Mouse (Mus musculus): Measurements from ENCODE around the gene Svbp. TPM values are rescaled to one million over a fixed set of nuclear protein-coding genes. Genes with fewer than 3 reads are reported as not detected.

The Svbp gene
- polyA plus RNA-seq, 1 experiment = 54.3 TPM

DNA sequence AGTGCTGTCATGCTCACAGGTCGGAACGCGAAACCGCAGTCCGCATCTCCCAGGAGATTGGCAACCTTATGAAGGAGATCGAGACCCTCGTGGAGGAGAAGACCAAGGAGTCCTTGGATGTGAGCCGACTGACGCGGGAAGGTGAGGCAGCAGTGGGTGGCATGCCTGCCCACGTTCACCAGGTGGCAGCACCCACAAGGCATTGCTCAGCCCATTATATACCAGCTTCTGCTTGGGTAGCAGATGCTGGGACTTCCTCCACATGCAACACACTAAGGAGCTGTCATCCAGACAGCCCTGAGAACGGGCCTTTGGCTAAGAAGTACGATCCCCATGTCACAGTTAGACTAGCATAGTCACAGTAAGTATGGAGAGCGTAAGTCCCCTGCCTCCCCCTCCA is 46.6 kb downstream of the Svbp start:
- Histone ChIP-seq H3K4me3 (replicated peaks) (no peak overlapping the region), H3K4me1 (peaks cover 61% of the 10 kb centered on the region), H3K27me3 (replicated peaks) (no peaks in the 10 kb centered on the region), H3K9me3 (no peaks in the 10 kb centered on the region), H3K36me3 (replicated peaks; ENCODE audit: low read length) (peaks cover 85% of the 10 kb centered on the region)
- no peak for TF ChIP-seq FLI1 (IDR thresholded peaks at IDR 0.05; ENCODE audit: low read length)
- TF ChIP-seq GATA1 (IDR thresholded peaks at IDR 0.05; ENCODE audit: borderline replicate concordance, low read length) = no peak

DNA sequence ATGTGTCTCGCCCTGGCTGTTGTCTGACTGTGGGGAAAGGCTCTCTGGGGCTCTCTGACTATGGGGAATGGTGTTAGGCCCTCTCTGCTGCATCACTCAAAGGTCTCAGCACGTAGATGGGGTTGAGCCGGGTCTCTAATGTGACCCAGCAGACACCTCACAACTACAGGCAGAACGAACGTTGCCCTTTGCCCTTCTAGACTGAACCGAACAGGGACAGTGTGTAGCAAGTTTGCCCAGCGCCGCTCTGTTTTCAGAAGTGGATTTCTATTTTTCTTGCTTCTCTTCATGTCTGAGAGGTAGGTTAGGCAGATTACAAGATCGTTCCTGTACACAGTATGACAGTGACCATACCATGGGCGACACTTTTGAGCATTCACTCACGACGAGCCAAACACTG is 47.5 kb downstream of the Svbp start:
- no peak overlapping the region for H3K4me3 ChIP-seq (replicated peaks)
- H3K27me3 ChIP-seq (replicated peaks) = no peaks in the 10 kb centered on the region
- no peaks in the 10 kb centered on the region for H3K9me3 ChIP-seq
- peaks cover 84% of the 10 kb centered on the region for H3K36me3 ChIP-seq (replicated peaks; ENCODE audit: low read length)
- peaks cover 67% of the 10 kb centered on the region for H3K4me1 ChIP-seq
- no peak for TF ChIP-seq FLI1 (IDR thresholded peaks at IDR 0.05; ENCODE audit: low read length)
- no peak for TF ChIP-seq GATA1 (IDR thresholded peaks at IDR 0.05; ENCODE audit: borderline replicate concordance, low read length)

DNA sequence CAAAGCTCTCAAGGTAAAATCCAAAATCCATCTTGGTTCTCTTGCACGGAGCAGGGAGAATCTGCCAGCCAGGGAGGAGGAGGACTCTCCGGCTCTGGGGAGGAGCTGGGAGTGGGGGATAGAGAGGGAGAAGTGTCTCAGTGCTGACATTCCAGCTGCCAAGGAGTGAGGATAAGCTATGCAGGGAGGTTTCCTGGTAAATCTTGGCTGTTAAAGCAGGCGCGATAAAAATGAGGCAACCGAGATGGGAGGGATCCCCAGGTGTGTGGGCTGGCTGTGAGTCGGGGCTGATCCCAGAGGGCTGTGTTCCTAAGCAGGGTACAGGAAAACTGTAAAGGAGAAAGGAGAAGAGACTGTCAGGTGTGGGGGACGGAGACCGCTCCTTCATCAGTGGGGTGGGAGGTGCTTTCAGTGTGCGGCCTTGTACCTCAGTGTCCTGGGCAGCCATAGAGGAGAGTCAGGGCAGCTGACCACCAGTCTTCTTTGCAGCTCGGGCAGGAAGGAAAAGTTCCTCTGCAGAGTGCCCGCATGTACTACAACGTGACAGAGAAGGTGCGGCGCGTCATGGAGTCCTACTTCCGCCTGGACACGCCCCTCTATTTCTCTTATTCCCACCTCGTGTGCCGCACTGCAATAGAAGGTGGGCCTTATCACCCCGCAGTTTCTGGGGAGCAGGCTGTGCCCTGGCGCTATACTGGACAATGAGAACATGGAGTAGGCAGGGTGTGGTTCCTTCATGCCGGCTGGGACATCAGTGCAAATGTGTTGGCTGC is 49.5 kb downstream of the Svbp start:
- Histone ChIP-seq H3K4me1 (peaks cover 59% of the 10 kb centered on the region), H3K36me3 (replicated peaks; ENCODE audit: low read length) (peaks cover 90% of the 10 kb centered on the region), H3K9me3 (no peaks in the 10 kb centered on the region), H3K4me3 (replicated peaks) (no peak overlapping the region), H3K27me3 (replicated peaks) (no peaks in the 10 kb centered on the region)
- TF ChIP-seq FLI1 (IDR thresholded peaks at IDR 0.05; ENCODE audit: low read length) = no peak
- no peak for TF ChIP-seq GATA1 (IDR thresholded peaks at IDR 0.05; ENCODE audit: borderline replicate concordance, low read length)

DNA sequence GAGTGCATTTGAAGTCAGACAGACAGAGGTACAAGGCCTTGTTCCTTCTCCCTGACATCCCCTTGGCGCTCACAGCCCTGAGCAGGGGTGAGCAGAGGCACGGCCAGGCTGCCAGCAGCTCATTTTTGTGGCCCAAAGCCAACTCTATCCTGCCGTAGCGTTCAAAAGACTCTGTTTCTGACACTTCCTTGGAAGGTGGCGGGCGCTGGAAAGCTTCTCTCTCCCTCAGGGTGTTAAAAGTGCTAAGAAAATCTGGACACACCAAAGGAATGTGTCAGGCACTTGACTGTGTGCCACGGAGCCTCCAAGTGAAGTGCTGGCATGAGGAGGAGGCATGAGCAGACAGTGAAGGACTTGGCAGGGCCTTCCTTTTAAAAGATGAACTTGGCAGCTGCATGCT is 50.5 kb downstream of the Svbp start:
- peaks cover 64% of the 10 kb centered on the region for H3K4me1 ChIP-seq
- peaks cover 86% of the 10 kb centered on the region for H3K36me3 ChIP-seq (replicated peaks; ENCODE audit: low read length)
- no peaks in the 10 kb centered on the region for H3K9me3 ChIP-seq
- no peaks in the 10 kb centered on the region for H3K27me3 ChIP-seq (replicated peaks)
- H3K4me3 ChIP-seq (replicated peaks) = no peak overlapping the region
- TF ChIP-seq GATA1 (IDR thresholded peaks at IDR 0.05; ENCODE audit: borderline replicate concordance, low read length) (no peak), FLI1 (IDR thresholded peaks at IDR 0.05; ENCODE audit: low read length) (no peak)

DNA sequence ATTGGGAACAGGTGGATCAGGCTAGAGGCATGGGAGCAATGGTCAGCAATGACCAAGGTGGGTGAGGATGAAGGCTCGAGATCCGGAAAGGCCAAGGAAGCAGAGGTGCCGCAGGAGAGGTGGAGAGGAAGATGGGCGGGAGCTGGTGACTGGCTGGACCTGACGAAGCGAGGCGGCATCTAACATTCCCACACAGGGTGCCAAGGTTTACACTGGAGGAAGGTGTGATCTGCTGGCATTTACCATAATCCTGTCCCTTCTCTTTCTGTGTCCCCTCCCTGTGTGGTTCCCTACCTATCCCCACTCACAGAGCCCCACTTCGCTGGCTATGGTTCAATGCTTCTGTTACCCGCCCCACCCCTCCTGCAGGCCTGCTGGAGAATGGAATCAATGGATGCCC is 50.9 kb downstream of the Svbp start:
- peaks cover 67% of the 10 kb centered on the region for H3K4me1 ChIP-seq
- TF ChIP-seq FLI1 (IDR thresholded peaks at IDR 0.05; ENCODE audit: low read length) (no peak), GATA1 (IDR thresholded peaks at IDR 0.05; ENCODE audit: borderline replicate concordance, low read length) (no peak)
- H3K27me3 ChIP-seq (replicated peaks) = no peaks in the 10 kb centered on the region
- peak overlapping the region; percentile 11 for H3K4me3 ChIP-seq (replicated peaks)
- peaks cover 82% of the 10 kb centered on the region for H3K36me3 ChIP-seq (replicated peaks; ENCODE audit: low read length)
- H3K9me3 ChIP-seq = no peaks in the 10 kb centered on the region

DNA sequence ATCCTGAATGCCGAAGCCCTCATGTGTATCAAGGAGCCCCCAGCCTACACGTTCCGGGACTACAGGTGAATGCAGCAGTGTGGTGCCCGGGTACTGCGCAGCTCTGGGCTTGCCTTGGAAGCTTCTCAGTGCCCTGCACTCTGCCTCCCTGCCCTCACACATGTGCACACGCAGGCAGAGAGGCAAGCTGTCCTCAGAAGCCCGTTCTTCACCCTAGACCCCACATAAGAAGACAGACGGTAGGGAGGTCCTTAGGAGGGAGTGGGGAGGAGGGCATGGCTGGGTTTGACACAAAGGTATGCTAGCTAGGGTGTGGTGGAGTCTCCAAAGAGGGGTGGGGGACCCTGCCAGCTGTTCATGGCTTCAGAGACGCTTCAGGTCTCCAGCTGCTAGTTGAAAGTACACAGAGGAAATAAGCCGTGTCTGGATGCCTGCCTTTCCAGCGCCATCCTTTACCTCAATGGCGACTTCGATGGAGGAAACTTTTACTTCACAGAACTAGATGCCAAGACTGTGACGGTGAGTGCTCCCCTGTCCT is 51.7 kb downstream of the Svbp start:
- H3K4me3 ChIP-seq (replicated peaks) = peak overlapping the region; percentile 30
- TF ChIP-seq FLI1 (IDR thresholded peaks at IDR 0.05; ENCODE audit: low read length) (no peak), GATA1 (IDR thresholded peaks at IDR 0.05; ENCODE audit: borderline replicate concordance, low read length) (no peak)
- no peaks in the 10 kb centered on the region for H3K9me3 ChIP-seq
- H3K36me3 ChIP-seq (replicated peaks; ENCODE audit: low read length) = peaks cover 74% of the 10 kb centered on the region
- H3K4me1 ChIP-seq = peaks cover 70% of the 10 kb centered on the region
- H3K27me3 ChIP-seq (replicated peaks) = peaks cover 6% of the 10 kb centered on the region

DNA sequence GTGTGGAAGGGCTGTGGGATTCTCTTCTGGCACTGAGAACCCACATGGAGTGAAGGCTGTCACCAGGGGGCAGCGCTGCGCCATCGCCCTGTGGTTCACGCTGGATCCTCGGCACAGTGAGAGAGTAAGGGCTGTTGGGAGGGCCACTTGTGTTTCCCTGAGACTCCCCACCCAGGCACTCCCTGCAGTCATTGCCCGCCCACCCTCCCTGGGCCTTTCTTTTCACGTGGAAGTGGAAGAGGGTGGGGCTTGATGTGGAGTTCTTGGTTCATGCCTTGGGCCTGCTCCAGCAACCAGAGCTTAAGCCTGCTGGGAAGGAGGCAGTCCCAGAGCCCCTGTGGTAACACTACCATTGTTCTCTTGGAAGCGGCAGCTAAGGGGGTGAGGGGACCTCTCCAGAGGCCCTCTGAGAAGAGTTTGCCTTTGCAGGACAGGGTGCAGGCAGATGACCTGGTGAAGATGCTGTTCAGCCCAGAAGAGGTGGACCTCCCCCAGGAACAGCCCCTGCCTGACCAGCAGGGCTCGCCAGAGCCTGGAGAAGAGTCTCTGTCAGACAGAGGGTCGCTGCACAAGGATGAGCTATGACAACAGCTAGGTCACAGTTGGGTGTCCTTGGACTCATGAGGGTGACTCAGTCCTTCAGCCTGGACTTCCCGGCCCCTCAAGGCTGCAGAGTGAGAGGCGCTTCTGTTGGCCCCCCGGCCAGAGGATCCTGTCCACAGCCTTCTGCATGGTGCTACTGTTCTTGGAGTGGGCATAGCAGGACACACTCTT is 52.5 kb downstream of the Svbp start:
- H3K36me3 ChIP-seq (replicated peaks; ENCODE audit: low read length) = peaks cover 65% of the 10 kb centered on the region
- no peak overlapping the region for H3K4me3 ChIP-seq (replicated peaks)
- H3K4me1 ChIP-seq = peaks cover 73% of the 10 kb centered on the region
- peaks cover 12% of the 10 kb centered on the region for H3K27me3 ChIP-seq (replicated peaks)
- TF ChIP-seq FLI1 (IDR thresholded peaks at IDR 0.05; ENCODE audit: low read length) (no peak), GATA1 (IDR thresholded peaks at IDR 0.05; ENCODE audit: borderline replicate concordance, low read length) (no peak)
- H3K9me3 ChIP-seq = no peaks in the 10 kb centered on the region

DNA sequence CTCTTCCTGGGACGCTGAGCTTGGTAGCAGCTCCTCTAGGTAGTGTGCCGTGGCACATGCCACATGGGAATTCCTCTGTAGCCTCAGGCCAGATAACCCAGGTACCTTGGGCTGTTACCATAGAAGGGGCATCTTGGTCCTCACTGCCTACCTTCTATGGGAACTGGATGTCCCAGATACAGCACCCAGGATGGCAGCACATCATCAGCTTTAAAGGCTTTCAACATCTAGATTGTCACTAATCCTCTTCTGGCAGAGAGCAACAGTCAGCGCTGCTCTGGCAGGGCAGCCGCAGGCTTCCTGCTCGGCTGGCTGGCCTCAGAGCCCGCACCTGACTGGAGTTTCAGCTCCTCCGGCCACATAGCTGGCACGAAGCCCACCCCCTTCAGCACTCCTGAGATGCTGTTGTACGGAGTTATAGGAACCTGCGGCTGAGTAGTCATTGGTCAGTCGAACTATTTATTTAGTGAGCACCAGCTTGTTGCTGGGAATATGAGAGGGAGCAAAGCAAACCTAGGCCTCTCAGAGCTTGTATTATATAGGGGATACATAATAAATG is 53.4 kb downstream of the Svbp start:
- peaks cover 57% of the 10 kb centered on the region for H3K36me3 ChIP-seq (replicated peaks; ENCODE audit: low read length)
- no peak for TF ChIP-seq GATA1 (IDR thresholded peaks at IDR 0.05; ENCODE audit: borderline replicate concordance, low read length)
- TF ChIP-seq FLI1 (IDR thresholded peaks at IDR 0.05; ENCODE audit: low read length) = no peak
- H3K4me1 ChIP-seq = peaks cover 81% of the 10 kb centered on the region
- H3K9me3 ChIP-seq = no peaks in the 10 kb centered on the region
- no peak overlapping the region for H3K4me3 ChIP-seq (replicated peaks)
- H3K27me3 ChIP-seq (replicated peaks) = peaks cover 14% of the 10 kb centered on the region

Other genes with a start within 250 kb of the Svbp start
- not detected in 2 replicates for gene Lao1, start 233.7 kb upstream of the Svbp start, polyA plus RNA-seq (2012; ENCODE audit: insufficient read depth, low replicate concordance)
- 106 and 116 TPM in 2 replicates for gene Slc2a1, start 86.6 kb upstream of the Svbp start, polyA plus RNA-seq (2012; ENCODE audit: insufficient read depth, low replicate concordance)
- gene Zfp691, start 21.1 kb upstream of the Svbp start, polyA plus RNA-seq (2012; ENCODE audit: insufficient read depth, low replicate concordance) = 9.7 and 15.6 TPM in 2 replicates
- gene Ermap, start 5.3 kb upstream of the Svbp start, polyA plus RNA-seq (2012; ENCODE audit: insufficient read depth, low replicate concordance) = 0.10 TPM in 1 of 2 replicates, not detected in the other
- not detected in 2 replicates for gene Tmem269, start 22.9 kb downstream of the Svbp start, polyA plus RNA-seq (2012; ENCODE audit: insufficient read depth, low replicate concordance)
- gene AU022252, start 37.4 kb downstream of the Svbp start, polyA plus RNA-seq (2012; ENCODE audit: insufficient read depth, low replicate concordance) = 14.7 and 17.1 TPM in 2 replicates
- gene P3h1, start 37.6 kb downstream of the Svbp start, polyA plus RNA-seq (2012; ENCODE audit: insufficient read depth, low replicate concordance) = 39.1 and 45.5 TPM in 2 replicates
- gene Cldn19, start 60.1 kb downstream of the Svbp start, polyA plus RNA-seq (2012; ENCODE audit: insufficient read depth, low replicate concordance) = not detected in 2 replicates
- 965 and 1,779 TPM in 2 replicates for gene Ybx1, start 99.3 kb downstream of the Svbp start, polyA plus RNA-seq (2012; ENCODE audit: insufficient read depth, low replicate concordance)
- 1.7 TPM in 1 of 2 replicates, not detected in the other for gene Ppih, start 125.2 kb downstream of the Svbp start, polyA plus RNA-seq (2012; ENCODE audit: insufficient read depth, low replicate concordance)
- 0.03 TPM in 1 of 2 replicates, not detected in the other for gene Ccdc30, start 220.2 kb downstream of the Svbp start, polyA plus RNA-seq (2012; ENCODE audit: insufficient read depth, low replicate concordance)
- 7.7 and 11.4 TPM in 2 replicates for gene Ppcs, start 227.1 kb downstream of the Svbp start, polyA plus RNA-seq (2012; ENCODE audit: insufficient read depth, low replicate concordance)
- gene Zmynd12, start 227.5 kb downstream of the Svbp start, polyA plus RNA-seq (2012; ENCODE audit: insufficient read depth, low replicate concordance) = not detected in 2 replicates